Mouse (Mus musculus) MEL (cell line): Measurements from ENCODE around the gene Traf3ip2. TPM values are rescaled to one million over a fixed set of nuclear protein-coding genes. Genes with fewer than 3 reads are reported as not detected.

ENCODE experiments used
- DNase-seq: peaks from one replicate; pipeline ENCODE4 v3.0.0; 2011; ENCODE audit warnings: low read depth, low spot score
- H3K27ac ChIP-seq: 2 replicates; pipeline ENCODE4 v1.5.1; 2012; ENCODE audit warnings: low read depth, mild to moderate bottlenecking, control low read depth, low read length, moderate library complexity; ENCODE audit not compliant: control insufficient read depth
- H3K27me3 ChIP-seq, 2 experiments: fragments of 150-350 bp in 1 of 2; sonication (generic) in 1 of 2; 2 replicates each; pipeline ENCODE4 v1.6.1; 2012; ENCODE audit warnings: low read length in 2 of 2, mild to moderate bottlenecking in 2 of 2, improper control_type of control experiment in 1 of 2, moderate library complexity in 1 of 2; ENCODE audit not compliant: insufficient read depth in 2 of 2, control insufficient read depth in 1 of 2
- H3K36me3 ChIP-seq, 2 experiments: 2 replicates each; pipeline ENCODE4 v1.6.1; 2012 to 2014; ENCODE audit warnings: low read length in 2 of 2, improper control_type of control experiment in 1 of 2, inconsistent platforms in 1 of 2, mild to moderate bottlenecking in 1 of 2; ENCODE audit not compliant: insufficient read depth in 2 of 2, control insufficient read depth in 1 of 2
- H3K4me1 ChIP-seq, 2 experiments: fragments of 150-350 bp in 1 of 2; sonication (generic) in 1 of 2; 2 replicates each; pipeline ENCODE4 v1.6.1; 2012; ENCODE audit warnings: low read length in 2 of 2, improper control_type of control experiment in 1 of 2, mild to moderate bottlenecking in 1 of 2; ENCODE audit not compliant: insufficient read depth in 2 of 2, control insufficient read depth in 1 of 2
- H3K4me3 ChIP-seq, 2 experiments: fragments of 150-350 bp in 1 of 2; sonication (generic) in 1 of 2; 2 replicates each; pipeline ENCODE4 v1.5.1; 2012; ENCODE audit warnings: low read depth in 2 of 2, low read length in 2 of 2, mild to moderate bottlenecking in 2 of 2, moderate library complexity in 2 of 2, control low read depth in 1 of 2, improper control_type of control experiment in 1 of 2; ENCODE audit not compliant: control insufficient read depth in 1 of 2, insufficient read depth in 1 of 2
- H3K79me2 ChIP-seq: 2 replicates; pipeline ENCODE4 v1.6.1; 2012; ENCODE audit warnings: mild to moderate bottlenecking, low read length, moderate library complexity; ENCODE audit not compliant: control insufficient read depth, poor library complexity, insufficient read depth
- H3K9ac ChIP-seq: 2 replicates; pipeline ENCODE4 v1.6.1; 2012; ENCODE audit warnings: low read depth, mild to moderate bottlenecking, control low read depth, low read length, moderate library complexity; ENCODE audit not compliant: control insufficient read depth, poor library complexity, severe bottlenecking
- H3K9me3 ChIP-seq: fragments of 150-350 bp; sonication (generic); replicated peaks from 2 replicates; pipeline ENCODE4 v1.6.1; 2012; ENCODE audit warnings: mild to moderate bottlenecking, low read length, improper control_type of control experiment, moderate library complexity; ENCODE audit not compliant: insufficient read depth
- CHD1 ChIP-seq: IDR thresholded peaks from 2 replicates; pipeline ENCODE4 v1.6.1; 2012; ENCODE audit warnings: low read depth, mild to moderate bottlenecking, inconsistent platforms, low read length, improper control_type of control experiment
- CTCF ChIP-seq, 3 experiments: IDR thresholded peaks in 2 of 3; conservative IDR thresholded peaks in 1 of 3; 2 replicates each; pipeline ENCODE4 v1.5.1; 2011 to 2012; ENCODE audit warnings: low read length in 3 of 3, low read depth in 2 of 3, mild to moderate bottlenecking in 2 of 3, improper control_type of control experiment in 1 of 3, inconsistent platforms in 1 of 3, mixed read lengths in 1 of 3, moderate library complexity in 1 of 3; ENCODE audit not compliant: control insufficient read depth in 1 of 3, insufficient read depth in 1 of 3, poor library complexity in 1 of 3, severe bottlenecking in 1 of 3
- JUND ChIP-seq: IDR thresholded peaks from 2 replicates; pipeline ENCODE4 v1.6.1; 2011; ENCODE audit warnings: low read depth, mild to moderate bottlenecking, improper control_type of control experiment, low read length
- KAT2A ChIP-seq: conservative IDR thresholded peaks from 2 replicates; pipeline ENCODE4 v1.6.1; 2012; ENCODE audit warnings: low read depth, low read length, improper control_type of control experiment, inconsistent platforms
- MAX ChIP-seq: IDR thresholded peaks from 2 replicates; pipeline ENCODE4 v1.6.1; 2011; ENCODE audit warnings: low read length, improper control_type of control experiment
- MEF2A ChIP-seq: IDR thresholded peaks from 2 replicates; pipeline ENCODE4 v1.6.1; 2014; ENCODE audit warnings: low read depth, mild to moderate bottlenecking, inconsistent platforms, low read length, improper control_type of control experiment; ENCODE audit not compliant: poor library complexity, insufficient replicate concordance, severe bottlenecking; ENCODE audit errors: extremely low read depth
- MYB ChIP-seq: IDR thresholded peaks from 2 replicates; pipeline ENCODE4 v1.6.1; 2011; ENCODE audit warnings: mild to moderate bottlenecking, low read depth, low read length, improper control_type of control experiment
- MYC ChIP-seq: IDR thresholded peaks from 2 replicates; pipeline ENCODE4 v1.6.1; 2011; ENCODE audit warnings: low read depth, mild to moderate bottlenecking, low read length, improper control_type of control experiment, moderate library complexity
- NELFE ChIP-seq: IDR thresholded peaks from 2 replicates; pipeline ENCODE4 v1.6.1; 2011; ENCODE audit warnings: low read depth, low read length, improper control_type of control experiment
- POLR2AphosphoS5 ChIP-seq: IDR thresholded peaks from 2 replicates; pipeline ENCODE4 v1.6.1; 2012; ENCODE audit warnings: low read depth, borderline replicate concordance, mild to moderate bottlenecking, inconsistent platforms, low read length, moderate library complexity, mixed read lengths
- RCOR1 ChIP-seq: IDR thresholded peaks from 2 replicates; pipeline ENCODE4 v1.6.1; 2012; ENCODE audit warnings: low read depth, mild to moderate bottlenecking, inconsistent platforms, low read length, improper control_type of control experiment
- SMC3 ChIP-seq: IDR thresholded peaks from 2 replicates; pipeline ENCODE4 v1.6.1; 2011; ENCODE audit warnings: low read depth, low read length, improper control_type of control experiment
- TBP ChIP-seq: IDR thresholded peaks from 2 replicates; pipeline ENCODE4 v1.8.0; 2011; ENCODE audit warnings: low read depth, low read length, improper control_type of control experiment
- TCF12 ChIP-seq: IDR thresholded peaks from 2 replicates; pipeline ENCODE4 v1.6.1; 2014; ENCODE audit warnings: low read depth, mild to moderate bottlenecking, inconsistent platforms, low read length, improper control_type of control experiment, moderate library complexity
- USF1 ChIP-seq: IDR thresholded peaks from 2 replicates; pipeline ENCODE4 v1.6.1; 2014; ENCODE audit warnings: low read depth, mild to moderate bottlenecking, inconsistent platforms, low read length, improper control_type of control experiment, moderate library complexity
- USF2 ChIP-seq, 2 experiments: IDR thresholded peaks; 2 replicates each; pipeline ENCODE4 v1.6.1; 2011 to 2012; ENCODE audit warnings: improper control_type of control experiment in 2 of 2, low read length in 2 of 2, borderline replicate concordance in 1 of 2, inconsistent platforms in 1 of 2, low read depth in 1 of 2, mild to moderate bottlenecking in 1 of 2; ENCODE audit not compliant: insufficient read depth in 1 of 2
- ZC3H11A ChIP-seq: IDR thresholded peaks from 2 replicates; pipeline ENCODE4 v1.6.1; 2012; ENCODE audit warnings: low read depth, mild to moderate bottlenecking, inconsistent platforms, low read length, improper control_type of control experiment
- ZKSCAN1 ChIP-seq: IDR thresholded peaks from 2 replicates; pipeline ENCODE4 v1.6.1; 2012; ENCODE audit warnings: low read depth, mild to moderate bottlenecking, inconsistent platforms, low read length, improper control_type of control experiment, moderate library complexity
- ZMIZ1 ChIP-seq: IDR thresholded peaks from 2 replicates; pipeline ENCODE4 v1.6.1; 2012; ENCODE audit warnings: low read depth, mild to moderate bottlenecking, inconsistent platforms, low read length, improper control_type of control experiment, moderate library complexity
- ZNF384 ChIP-seq: IDR thresholded peaks from 2 replicates; pipeline ENCODE4 v1.6.1; 2012; ENCODE audit warnings: low read depth, mild to moderate bottlenecking, inconsistent platforms, low read length, improper control_type of control experiment
- polyA plus RNA-seq, 2 experiments: library from polyadenylated mRNA; stranded (reverse) in 1 of 2; unstranded in 1 of 2; fragments of >175 nt in 1 of 2; fragments of >200 nt in 1 of 2; gene quantifications; 2 replicates each; pipeline versions ENCODE4 v1.2.1 to v1.2.4; 2012; ENCODE audit warnings: low replicate concordance in 2 of 2, low read depth in 1 of 2; ENCODE audit not compliant: insufficient read length in 2 of 2, insufficient read depth in 1 of 2, missing spikeins in 1 of 2
- total RNA-seq: library from RNA; depleted of rRNA; stranded (reverse); fragments of 300-350 nt; gene quantifications from 2 replicates; pipeline ENCODE4 v1.2.3, GENCODE M21; 2012

Traf3ip2 gene
- total and polyA plus RNA-seq, 3 experiments = 1.3 to 3.0 TPM; not detected in 1

DNA sequence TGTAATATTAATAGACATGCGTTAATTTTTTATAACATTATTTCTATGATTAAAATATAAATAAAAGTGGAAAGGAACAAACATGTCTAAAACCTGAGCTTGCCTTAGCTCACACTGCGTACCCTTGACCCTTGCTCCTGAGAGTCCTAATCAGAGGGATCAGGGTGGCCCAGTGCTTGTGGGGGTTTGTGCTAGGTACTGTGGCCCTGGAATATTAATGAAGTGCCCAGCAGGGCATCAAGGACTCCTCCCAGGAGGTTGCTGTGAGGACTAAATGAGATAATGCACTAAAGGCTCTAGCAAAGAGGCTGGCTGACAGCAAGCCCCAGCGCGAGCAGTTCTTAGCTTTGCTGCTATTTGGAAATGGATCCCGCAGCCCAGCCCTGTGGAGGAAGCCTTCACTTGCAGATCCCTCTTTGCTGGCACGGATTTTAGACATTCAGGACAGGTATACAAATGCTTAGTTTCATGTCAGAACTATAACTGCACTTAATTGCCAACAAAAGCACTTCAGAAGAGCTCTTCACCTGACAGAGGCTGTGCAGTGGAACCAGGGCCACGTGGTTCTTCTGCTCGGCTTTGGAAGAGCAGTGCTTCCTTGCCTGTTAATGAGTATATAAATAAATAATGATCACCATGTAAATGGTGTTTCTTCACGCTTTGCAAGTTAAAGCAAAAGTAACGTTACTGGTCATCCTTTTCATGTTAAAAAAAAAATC, 16.2 kb downstream of the Traf3ip2 start:
- Histone ChIP-seq H3K9me3 (no peaks in the 10 kb centered on the region), H3K27me3 (no peaks in the 10 kb centered on the region), H3K27ac (no peak overlapping the region), H3K9ac (no peak overlapping the region), H3K4me3 (no peak overlapping the region), H3K79me2 (no peaks in the 10 kb centered on the region), H3K4me1 (no peaks in the 10 kb centered on the region; a peak in 1 of 4 replicates), H3K36me3 (no peaks in the 10 kb centered on the region)
- no peak for TF ChIP-seq ZNF384
- no peak for TF ChIP-seq RCOR1
- TF ChIP-seq USF2 (IDR thresholded peaks at IDR 0.05; ENCODE audit: borderline replicate concordance in 1 of 2, insufficient read depth in 1 of 2, low read depth in 1 of 2, low read length in 2 of 2) = no peak
- no peak for TF ChIP-seq CHD1
- TF ChIP-seq KAT2A = no peak
- no peak for TF ChIP-seq MYB
- no peak for TF ChIP-seq MAX
- no peak for TF ChIP-seq CTCF (IDR thresholded peaks at IDR 0.05 in 2 of 3, conservative IDR thresholded peaks at IDR 0.05 in 1 of 3; ENCODE audit: control insufficient read depth in 1 of 3, insufficient read depth in 1 of 3, low read depth in 2 of 3, low read length in 3 of 3, poor library complexity in 1 of 3, severe bottlenecking in 1 of 3)
- no peak for TF ChIP-seq TCF12
- no peak for TF ChIP-seq ZKSCAN1
- TF ChIP-seq NELFE = no peak
- TF ChIP-seq ZC3H11A = no peak
- TF ChIP-seq MEF2A = no peak
- TF ChIP-seq SMC3 = no peak
- TF ChIP-seq POLR2AphosphoS5 = no peak
- TF ChIP-seq JUND = no peak
- TF ChIP-seq TBP = no peak
- TF ChIP-seq USF1 = no peak
- TF ChIP-seq MYC = no peak
- no peak for TF ChIP-seq ZMIZ1
- no peak for DNase-seq
